Comparison of ENCODE assay signal across 11 mouse cellular contexts in the genomic region with DNA sequence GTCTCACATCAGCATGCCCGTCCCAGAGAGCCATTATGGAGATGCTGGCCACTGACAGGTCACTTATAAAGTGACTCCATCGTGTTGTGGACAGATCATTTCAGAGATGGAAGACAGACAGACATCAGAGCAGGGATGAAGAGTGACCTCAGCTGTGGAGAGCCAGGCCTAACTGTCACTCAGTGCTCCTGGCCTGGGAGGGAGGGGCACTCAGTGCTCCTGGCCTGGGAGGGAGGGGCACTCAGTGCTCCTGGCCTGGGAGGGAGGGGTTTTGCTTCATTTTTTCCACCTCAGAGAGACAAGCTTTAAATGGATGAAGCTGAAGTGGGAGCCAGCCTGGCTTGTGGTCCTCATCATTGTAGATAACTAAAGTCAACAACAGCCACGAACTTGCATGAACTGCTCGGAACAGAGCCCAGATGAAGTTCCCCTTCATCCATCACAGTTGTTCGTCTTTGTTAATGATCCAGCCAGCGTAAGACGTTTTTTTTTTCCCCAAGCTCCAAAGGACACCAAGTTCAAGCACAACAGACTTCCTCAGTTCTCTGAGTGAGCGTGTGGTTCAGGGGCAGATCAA.
DNase-seq lines count a peak whose midpoint lies in the region; ATAC-seq and TF ChIP-seq lines count a peak whose summit lies in the region.
"Had no signal": no experiment of that assay in that cellular context is flagged by ENCODE, and none has a peak within 500 bp of the region (broad histone marks: within the 10 kb centered on the region; RNA-seq: fewer than 3 reads in every experiment).

No protein-coding gene starts in this region.

- H3K4me2 ChIP-seq in forebrain, postnatal 0 days (ENCODE audit: low read depth): no peak overlapping the region
- H3K4me2 ChIP-seq in embryonic facial prominence, embryonic 13.5 days: no peak overlapping the region
- H3K4me2 ChIP-seq: limb, embryonic 13.5 days had no signal

- H3K27me3 ChIP-seq in forebrain, embryonic 10.5 days (ENCODE audit: poor library complexity, severe bottlenecking): no peaks in the 10 kb centered on the region
- no peaks in the 10 kb centered on the region for H3K27me3 ChIP-seq in forebrain, postnatal 0 days (ENCODE audit: insufficient read depth, low read length)
- no peaks in the 10 kb centered on the region for H3K27me3 ChIP-seq in embryonic facial prominence, embryonic 13.5 days
- no peaks in the 10 kb centered on the region for H3K27me3 ChIP-seq in limb, embryonic 10.5 days (ENCODE audit: low read depth, poor library complexity, severe bottlenecking)
- H3K27me3 ChIP-seq: limb, embryonic 13.5 days had no signal

- H3K36me3 ChIP-seq in forebrain, embryonic 10.5 days (replicated peaks): no peaks in the 10 kb centered on the region
- no peaks in the 10 kb centered on the region for H3K36me3 ChIP-seq in forebrain, postnatal 0 days (ENCODE audit: insufficient read depth)
- H3K36me3 ChIP-seq in embryonic facial prominence, embryonic 13.5 days: no peaks in the 10 kb centered on the region
- no peaks in the 10 kb centered on the region for H3K36me3 ChIP-seq in limb, embryonic 10.5 days
- H3K36me3 ChIP-seq: limb, embryonic 13.5 days had no signal

- H3K4me1 ChIP-seq in forebrain, embryonic 10.5 days: peaks cover 58% of the 10 kb centered on the region
- peaks cover 9% of the 10 kb centered on the region; the same call in 1 of the 2 replicates for H3K4me1 ChIP-seq in forebrain, postnatal 0 days (ENCODE audit: insufficient read depth)
- H3K4me1 ChIP-seq in embryonic facial prominence, embryonic 13.5 days: peaks cover 61% of the 10 kb centered on the region
- H3K4me1 ChIP-seq in limb, embryonic 10.5 days: peaks cover 62% of the 10 kb centered on the region

- no peak for DNase-seq in forebrain, embryonic 10.5 days (ENCODE audit: extremely low spot score, low spot score)
- DNase-seq in forebrain, postnatal 0 days: no peak
- peak; percentile 30 to 33 for DNase-seq in heart, postnatal 36 days
- DNase-seq in limb, embryonic 10.5 days (ENCODE audit: low spot score): no peak
- DNase-seq in retina, embryonic 14.5 days (ENCODE audit: low spot score): no peak
- no peak for DNase-seq in testis, postnatal 10 days (ENCODE audit: low spot score)
- no peak for DNase-seq in c-Kit-positive CD71-positive TER-119-positive erythroid progenitor cells, embryonic 14.5 days (ENCODE audit: low spot score)
- DNase-seq: gastrocnemius, postnatal 10 days had no signal

- H3K9ac ChIP-seq in forebrain, postnatal 0 days: no peak overlapping the region
- H3K9ac ChIP-seq in embryonic facial prominence, embryonic 13.5 days: no peak overlapping the region
- H3K9ac ChIP-seq: limb, embryonic 13.5 days had no signal

- no peak overlapping the region for H3K4me3 ChIP-seq in forebrain, embryonic 10.5 days
- H3K4me3 ChIP-seq in forebrain, postnatal 0 days (ENCODE audit: low read depth, low read length): no peak overlapping the region
- no peak overlapping the region for H3K4me3 ChIP-seq in embryonic facial prominence, embryonic 13.5 days
- H3K4me3 ChIP-seq in limb, embryonic 10.5 days: no peak overlapping the region
- H3K4me3 ChIP-seq: layer of hippocampus, adult 2 months; limb, embryonic 13.5 days had no signal

- TF ChIP-seq CTCF in forebrain, postnatal 0 days (IDR thresholded peaks at IDR 0.05; ENCODE audit: low read depth): no peak

- peaks cover 4% of the 10 kb centered on the region; the same call in 1 of the 2 replicates for H3K9me3 ChIP-seq in forebrain, embryonic 10.5 days
- no peaks in the 10 kb centered on the region for H3K9me3 ChIP-seq in forebrain, postnatal 0 days (ENCODE audit: low read length)
- H3K9me3 ChIP-seq in embryonic facial prominence, embryonic 13.5 days: no peaks in the 10 kb centered on the region
- H3K9me3 ChIP-seq in limb, embryonic 10.5 days (replicated peaks): no peaks in the 10 kb centered on the region
- H3K9me3 ChIP-seq: limb, embryonic 13.5 days had no signal

- intact Hi-C loops in heart, postnatal 36 days (cut with DNase I): loop anchor here (5.0 kb wide), 1 partner anchor 96 kb away; the partner anchor contains the start of gene S1pr3

- no peak for ATAC-seq in forebrain, postnatal 0 days
- ATAC-seq in embryonic facial prominence, embryonic 13.5 days (ENCODE audit: insufficient number of reproducible peaks, insufficient read depth, low FRiP score, low TSS enrichment, low read depth): no peak

- WGBS in forebrain, embryonic 10.5 days: 64% methylated on average over 8 of the region's 8 CpGs
- WGBS in forebrain, postnatal 0 days: 55% methylated on average over 8 of the region's 8 CpGs
- 48% methylated on average over 8 of the region's 8 CpGs for WGBS in embryonic facial prominence, embryonic 13.5 days
- WGBS in limb, embryonic 10.5 days: 45% methylated on average over 8 of the region's 8 CpGs

- H3K27ac ChIP-seq in forebrain, embryonic 10.5 days: peak overlapping the region; percentile 88
- H3K27ac ChIP-seq in forebrain, postnatal 0 days (ENCODE audit: low read depth, low read length): no peak overlapping the region
- H3K27ac ChIP-seq in embryonic facial prominence, embryonic 13.5 days: peak overlapping the region; percentile 68; the same call in 1 of the 2 replicates
- H3K27ac ChIP-seq in limb, embryonic 10.5 days: peak overlapping the region; percentile 90
- H3K27ac ChIP-seq: layer of hippocampus, adult 2 months; limb, embryonic 13.5 days had no signal

Comparison
In these comparisons a context has a peak if more than half of its experiments do, and no peak if none do; other contexts are left out.
1. DNase-seq: peak in heart, postnatal 36 days (2 of 2); none in forebrain, embryonic 10.5 days (single experiment), forebrain, postnatal 0 days (single experiment), limb, embryonic 10.5 days (single experiment), retina, embryonic 14.5 days (single experiment), testis, postnatal 10 days (single experiment) and c-Kit-positive CD71-positive TER-119-positive erythroid progenitor cells, embryonic 14.5 days (single experiment).